Mouse (Mus musculus) layer of hippocampus, adult 8-10 months (tissue): Measurements from ENCODE around the gene Il1rap. TPM values are rescaled to one million over a fixed set of nuclear protein-coding genes. Genes with fewer than 3 reads are reported as not detected.
A peak's percentile ranks its signal among the peaks of the same experiment; 100 is the strongest.

Experiments used
- DNase-seq, 2 experiments: peaks; one replicate each; pipeline ENCODE4 v3.0.0; 2022; ENCODE audit warnings: low spot score in 2 of 2
- total RNA-seq, 4 experiments: library from RNA; stranded (reverse); gene quantifications; 2 replicates each; pipeline ENCODE4 v1.2.4; 2022

Il1rap gene
- 10 to 100 TPM; 59.4 to 67.3 (median 60.2) TPM for total RNA-seq

- DNase-seq = peak; percentile 92 to 94
Measured at GRCm38 (mm10) chr16:26581048-26581912, at the start of gene Il1rap. TSS of gene Il1rap (plus strand) at chr16:26581704.

- DNase-seq = no peak
Measured at GRCm38 (mm10) chr16:26532287-26532686, 49.2 kb upstream of the Il1rap start.

DNA sequence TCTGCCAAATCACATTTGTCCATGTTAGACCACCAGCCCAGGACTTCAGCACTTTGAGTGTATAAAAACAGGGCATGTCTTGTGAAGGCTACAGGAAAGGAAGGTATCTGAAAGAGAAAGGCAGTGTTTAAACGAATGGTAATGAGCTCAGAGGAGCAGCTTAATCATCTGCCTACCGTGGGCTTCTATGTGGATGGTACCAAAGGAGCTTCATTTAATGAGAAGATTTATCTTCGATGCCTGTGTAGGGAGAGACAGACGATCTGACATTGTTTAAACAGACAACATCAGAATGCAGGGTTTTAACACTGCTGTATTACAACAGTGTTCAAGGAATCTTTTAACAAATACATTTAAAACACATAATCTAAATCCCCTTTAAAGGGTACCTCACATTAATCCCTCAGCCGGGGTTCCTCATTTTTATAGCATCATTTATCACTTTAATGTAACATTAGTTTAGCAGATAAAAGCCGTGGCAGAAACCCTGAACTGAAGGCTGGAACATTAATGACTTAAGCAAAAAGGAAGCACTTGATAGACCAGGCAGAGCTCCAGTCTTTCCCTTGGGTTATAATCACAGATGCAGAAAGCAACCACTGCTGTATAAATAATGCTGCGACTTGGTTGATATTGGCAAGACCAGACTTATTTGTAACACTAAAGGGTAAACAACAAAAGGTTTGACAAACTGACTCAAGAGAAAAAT lies 35.2 kb upstream of the Il1rap start:
- no peak for DNase-seq

DNA sequence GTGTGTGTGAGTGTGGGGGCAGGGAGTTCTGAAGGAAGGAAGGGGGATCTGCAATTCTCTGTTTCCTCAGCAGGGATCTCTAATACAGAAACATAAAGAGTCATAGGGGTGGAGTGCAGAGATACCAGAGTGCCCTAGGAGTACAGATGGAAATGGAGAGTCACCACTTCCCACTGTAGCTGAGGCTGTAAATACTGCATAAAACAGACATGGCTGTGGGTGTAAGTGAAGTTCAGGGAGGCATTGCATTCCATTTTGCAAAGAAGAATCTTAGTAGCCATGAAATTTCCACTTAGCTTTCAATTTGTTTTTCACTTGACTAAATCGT lies 34.7 kb upstream of the Il1rap start:
- no peak for DNase-seq

- DNase-seq = peak; percentile 70 to 76
Measured at GRCm38 (mm10) chr16:26549221-26549620, 32.3 kb upstream of the Il1rap start.

GRCm38 (mm10) chr16:26552234-26552633 lies 29.3 kb upstream of the Il1rap start:
- DNase-seq = no peak

- DNase-seq = no peak
Measured at GRCm38 (mm10) chr16:26558797-26559196, 22.7 kb upstream of the Il1rap start.

DNA sequence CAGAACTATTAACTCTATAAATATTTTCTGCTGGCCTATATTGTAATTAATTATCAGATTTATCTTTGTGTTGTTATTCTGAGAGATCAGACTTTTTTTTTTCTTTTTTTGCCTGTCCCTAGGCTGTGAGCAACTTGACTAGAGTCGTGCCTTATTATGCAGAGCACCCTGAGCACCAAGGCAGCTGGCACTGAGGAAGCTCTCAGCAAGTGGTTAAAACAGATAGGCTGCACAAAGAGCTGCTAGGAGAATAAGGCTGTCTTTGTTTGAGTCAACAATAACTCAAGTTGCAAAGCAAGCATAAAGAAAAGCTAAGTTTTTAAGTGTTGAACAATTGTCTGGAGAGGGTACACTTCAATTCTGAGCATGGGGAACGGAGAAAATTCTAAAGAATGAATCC lies 19.8 kb upstream of the Il1rap start:
- DNase-seq = no peak

- DNase-seq = no peak
Measured at GRCm38 (mm10) chr16:26562771-26563170, 18.7 kb upstream of the Il1rap start.

DNA sequence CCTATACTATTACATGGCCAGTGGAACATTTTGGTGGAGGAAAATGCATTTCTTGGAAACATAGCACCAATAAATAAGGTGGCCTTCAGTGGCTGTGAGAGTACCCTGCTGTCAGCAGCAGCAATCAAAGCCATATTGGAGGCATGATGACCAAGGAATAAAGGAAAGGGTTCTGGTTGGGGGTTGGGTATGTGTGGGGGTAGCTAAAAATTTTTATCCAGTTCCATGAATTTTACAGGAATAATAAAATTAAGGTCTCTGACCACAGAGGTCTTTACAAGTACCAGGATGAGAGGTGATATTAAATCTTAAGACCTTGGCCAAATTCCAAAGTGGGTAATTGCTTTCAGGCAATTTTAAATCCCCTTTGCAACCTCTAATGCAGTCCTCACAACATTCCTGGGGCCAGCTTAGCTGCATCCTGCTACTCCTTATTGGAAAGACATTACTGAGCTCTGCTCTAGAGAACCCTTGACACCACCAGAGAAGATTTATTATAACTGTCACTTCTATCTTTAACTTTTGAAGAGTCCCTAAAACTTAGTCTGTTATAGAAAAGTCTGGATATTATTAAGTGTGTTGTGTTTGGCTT lies 12.0 kb upstream of the Il1rap start:
- no peak for DNase-seq

GRCm38 (mm10) chr16:26571836-26572235 lies 9.7 kb upstream of the Il1rap start:
- DNase-seq = no peak

DNA sequence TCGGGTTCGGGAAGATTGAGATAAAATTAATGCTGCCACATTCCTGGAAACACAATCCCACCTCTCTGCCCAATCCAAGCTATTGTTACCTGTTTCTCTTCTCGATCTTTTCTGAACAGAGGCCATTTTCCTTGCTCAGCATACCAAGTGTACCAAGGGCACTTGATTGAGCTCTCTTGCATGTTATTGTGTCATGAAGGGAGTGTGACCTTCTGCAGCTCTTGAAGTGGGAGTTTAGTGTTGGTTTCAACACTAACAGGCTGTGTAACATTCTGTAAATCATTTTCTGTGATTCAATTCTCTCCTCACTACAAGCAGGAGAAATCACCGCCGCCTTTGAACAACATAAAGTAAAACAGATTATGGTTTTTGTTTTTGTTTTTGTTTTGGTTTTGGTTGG lies 7.3 kb upstream of the Il1rap start:
- DNase-seq = no peak

- DNase-seq = no peak
Measured at GRCm38 (mm10) chr16:26581913-26582376, 441 bp downstream of the Il1rap start.

DNA sequence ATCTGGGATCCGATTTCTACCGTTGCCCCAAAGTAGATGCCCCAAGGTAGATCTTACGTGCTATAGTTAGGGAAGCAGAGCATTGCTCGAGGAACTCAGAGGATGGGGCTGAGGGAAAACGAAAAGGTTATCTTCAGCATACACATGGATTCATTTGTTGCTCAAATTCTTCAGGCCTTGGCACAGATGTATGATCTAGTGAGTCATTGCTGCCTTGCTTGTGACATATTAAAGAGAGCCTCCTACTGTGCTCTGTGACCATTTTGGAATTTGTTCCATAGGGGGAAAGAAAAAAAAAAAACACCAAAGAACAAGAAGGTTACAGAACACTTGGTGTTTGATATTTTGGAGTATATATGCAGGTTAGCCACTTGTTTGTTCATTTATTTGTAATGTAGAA lies 4.3 kb downstream of the Il1rap start:
- DNase-seq = no peak

GRCm38 (mm10) chr16:26590897-26591570 lies 9.5 kb downstream of the Il1rap start:
- DNase-seq = no peak

GRCm38 (mm10) chr16:26596440-26596839 lies 14.9 kb downstream of the Il1rap start:
- no peak for DNase-seq

GRCm38 (mm10) chr16:26597307-26597706 lies 15.8 kb downstream of the Il1rap start:
- DNase-seq = no peak

DNA sequence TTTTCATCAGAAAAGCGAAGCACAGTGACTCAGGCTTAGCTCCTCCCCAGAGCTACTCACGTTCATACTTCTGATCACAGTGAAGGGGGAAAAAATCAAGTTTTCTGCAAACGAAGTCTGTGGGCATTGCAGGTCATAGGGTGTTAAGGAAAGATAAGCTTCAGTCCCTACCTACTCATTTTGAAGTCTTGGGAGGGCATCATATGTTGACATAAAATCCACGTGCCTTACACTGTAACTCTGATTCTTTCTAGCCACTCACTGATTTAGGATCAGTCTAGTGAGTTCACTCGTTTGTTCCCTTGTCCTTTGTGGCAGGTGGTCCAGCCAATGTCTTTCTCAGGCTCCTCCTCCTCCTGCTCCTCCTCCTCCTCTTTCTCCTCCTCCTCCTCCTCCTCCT lies 17.1 kb downstream of the Il1rap start:
- no peak for DNase-seq

- DNase-seq = peak in 1 of 2 experiments; percentile 27
Measured at GRCm38 (mm10) chr16:26601482-26601881, 20.0 kb downstream of the Il1rap start.

DNA sequence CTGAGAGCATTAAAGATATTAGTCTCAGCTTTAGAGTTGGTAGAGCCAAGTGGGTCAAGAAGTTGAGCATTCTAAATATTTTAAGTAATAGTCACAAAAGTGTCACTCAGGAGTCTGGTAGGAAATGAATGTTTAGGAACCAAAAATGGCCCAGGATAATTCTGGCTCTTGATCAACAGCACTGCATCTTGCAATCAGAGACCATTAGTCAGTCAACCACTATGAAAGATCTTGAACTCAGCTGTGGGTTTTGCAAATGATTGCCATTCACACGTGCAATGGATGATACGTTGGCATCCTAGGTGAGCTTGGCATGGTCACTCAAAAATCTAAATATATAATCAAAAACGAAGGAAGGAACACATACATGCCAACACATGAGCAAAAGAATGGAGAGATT lies 23.1 kb downstream of the Il1rap start:
- no peak for DNase-seq

- DNase-seq = no peak
Measured at GRCm38 (mm10) chr16:26608003-26608402, 26.5 kb downstream of the Il1rap start.

DNA sequence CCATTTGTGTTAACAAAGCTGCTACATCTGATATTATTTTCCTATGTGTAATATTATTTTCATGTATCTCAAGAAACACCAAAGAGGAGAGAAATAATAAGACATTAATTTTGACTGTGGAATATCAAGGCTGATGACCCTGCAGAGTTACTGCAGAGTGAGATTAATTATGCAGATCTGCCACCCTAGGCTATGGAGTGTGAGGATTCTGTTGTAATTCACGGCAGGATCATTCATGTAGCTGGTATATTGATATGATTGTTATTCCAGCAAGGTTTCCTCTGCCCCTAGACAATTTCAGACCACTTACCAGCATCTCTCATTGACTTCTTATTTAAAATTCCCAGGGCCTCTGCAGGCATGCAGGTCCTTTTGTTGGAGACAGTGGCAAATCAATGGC lies 29.0 kb downstream of the Il1rap start:
- DNase-seq = no peak
